Mouse (Mus musculus) myocyte (in vitro differentiated cells): ENCODE measurements around the gene Olfr218. TPM values are rescaled to one million over a fixed set of nuclear protein-coding genes. Genes with fewer than 3 reads are reported as not detected.
"Not testable (repeated sequence)": the region's sequence is repeated elsewhere in the genome, so short reads cannot be mapped to it uniquely, and the experiment has no call there.

Source experiments
- H3K27me3 ChIP-seq: one replicate; pipeline ENCODE4 v1.6.1; 2011; ENCODE audit not compliant: control insufficient read depth, insufficient read depth, insufficient read length
- H3K36me3 ChIP-seq: one replicate; pipeline ENCODE4 v1.6.1; 2011; ENCODE audit not compliant: control insufficient read depth, insufficient read depth
- H3K4me2 ChIP-seq: one replicate; pipeline ENCODE4 v1.6.1; 2011; ENCODE audit warnings: low read depth, control low read depth
- H3K4me3 ChIP-seq: one replicate; pipeline ENCODE4 v1.5.1; 2011; ENCODE audit warnings: mild to moderate bottlenecking, control low read depth, moderate library complexity
- H3K79me2 ChIP-seq: one replicate; pipeline ENCODE4 v1.6.1; 2011; ENCODE audit not compliant: control insufficient read depth, insufficient read depth
- H3ac ChIP-seq: one replicate; pipeline ENCODE4 v1.6.1; 2011; ENCODE audit not compliant: control insufficient read depth, insufficient read length
- CEBPB ChIP-seq: IDR thresholded peaks from 2 replicates; pipeline ENCODE4 v1.6.1; 2011; ENCODE audit warnings: mild to moderate bottlenecking, moderate library complexity; ENCODE audit not compliant: poor library complexity, insufficient read depth, severe bottlenecking
- E2F4 ChIP-seq: IDR thresholded peaks from one replicate; pipeline ENCODE4 v1.6.1; 2011; ENCODE audit warnings: mild to moderate bottlenecking, control low read depth, moderate library complexity; ENCODE audit not compliant: insufficient read depth
- MAX ChIP-seq: IDR thresholded peaks from one replicate; pipeline ENCODE4 v1.6.1; 2011; ENCODE audit warnings: low read depth, mild to moderate bottlenecking, control low read depth
- MYOD1 ChIP-seq, 3 experiments: IDR thresholded peaks; one replicate each; pipeline ENCODE4 v1.6.1; 2011; ENCODE audit warnings: control low read depth in 2 of 3, low read depth in 2 of 3, mild to moderate bottlenecking in 2 of 3, moderate library complexity in 1 of 3; ENCODE audit not compliant: insufficient read length in 2 of 3, control insufficient read depth in 1 of 3
- MYOG ChIP-seq, 3 experiments: IDR thresholded peaks; one replicate each; pipeline ENCODE4 v1.6.1; 2011; ENCODE audit warnings: control low read depth in 2 of 3, low read depth in 2 of 3, mild to moderate bottlenecking in 2 of 3; ENCODE audit not compliant: insufficient read length in 2 of 3, control insufficient read depth in 1 of 3, insufficient read depth in 1 of 3
- POLR2A ChIP-seq: IDR thresholded peaks from one replicate; pipeline ENCODE4 v1.6.1; 2011; ENCODE audit warnings: low read depth, mild to moderate bottlenecking, control low read depth, moderate library complexity; ENCODE audit not compliant: insufficient read length
- POLR2AphosphoS2 ChIP-seq: IDR thresholded peaks from one replicate; pipeline ENCODE4 v1.6.1; 2011; ENCODE audit warnings: low read depth, control low read depth; ENCODE audit not compliant: insufficient read length
- REST ChIP-seq: IDR thresholded peaks from one replicate; pipeline ENCODE4 v1.6.1; 2011; ENCODE audit warnings: mild to moderate bottlenecking, control low read depth, moderate library complexity; ENCODE audit not compliant: insufficient read depth, insufficient read length
- SRF ChIP-seq: IDR thresholded peaks from one replicate; pipeline ENCODE4 v1.6.1; 2011; ENCODE audit warnings: low read depth; ENCODE audit not compliant: control insufficient read depth, insufficient read length
- TCF12 ChIP-seq: IDR thresholded peaks from one replicate; pipeline ENCODE4 v1.6.1; 2011; ENCODE audit warnings: mild to moderate bottlenecking, control low read depth; ENCODE audit not compliant: poor library complexity, insufficient read depth, severe bottlenecking
- TCF3 ChIP-seq: IDR thresholded peaks from one replicate; pipeline ENCODE4 v1.6.1; 2011; ENCODE audit warnings: low read depth, control low read depth; ENCODE audit not compliant: insufficient read length
- USF1 ChIP-seq: IDR thresholded peaks from one replicate; pipeline ENCODE4 v1.6.1; 2011; ENCODE audit warnings: low read depth, mild to moderate bottlenecking, control low read depth, moderate library complexity
- polyA plus RNA-seq: library from polyadenylated mRNA; unstranded; fragments of >200 nt; fragmentation: generic; extraction: Trizol; gene quantifications from one replicate; pipeline ENCODE4 v1.2.1, GENCODE M21; 2012; ENCODE audit warnings: missing spikeins

The Olfr218 gene
- polyA plus RNA-seq, 1 experiment, result not detected

DNA sequence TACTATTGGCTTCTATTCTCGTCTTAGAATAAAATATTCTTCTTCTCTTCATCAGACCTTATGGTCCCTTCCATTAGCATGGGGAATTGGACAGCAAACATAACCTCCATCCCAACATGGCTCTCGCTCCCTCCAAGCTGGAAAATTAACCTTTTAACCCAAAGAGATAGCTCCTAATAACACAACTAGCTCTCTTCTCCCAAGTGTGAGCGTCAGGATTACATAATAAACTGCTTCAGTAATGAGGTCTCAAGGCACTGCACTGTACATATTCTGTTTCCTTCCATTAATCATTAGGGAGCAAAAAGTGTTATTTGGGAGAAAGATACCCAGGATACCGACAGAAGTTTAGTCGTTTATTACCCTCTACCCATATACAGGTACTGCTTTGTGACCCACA, 14.5 kb downstream of the Olfr218 start, which contains the start of gene Olfr1404:
Gene Olfr1404, plus strand, starts transcription at position 301 of the 400 bp plus-strand sequence.
- TF ChIP-seq MAX (no peak), CEBPB (no peak), TCF12 (no peak), MYOD1 (IDR thresholded peaks at IDR 0.05; ENCODE audit: control insufficient read depth in 1 of 3, insufficient read length in 2 of 3, low read depth in 2 of 3) (no peak), POLR2AphosphoS2 (no peak), REST (no peak), POLR2A (no peak), USF1 (no peak), SRF (no peak)
- no peaks in the 10 kb centered on the region for H3K36me3 ChIP-seq

DNA sequence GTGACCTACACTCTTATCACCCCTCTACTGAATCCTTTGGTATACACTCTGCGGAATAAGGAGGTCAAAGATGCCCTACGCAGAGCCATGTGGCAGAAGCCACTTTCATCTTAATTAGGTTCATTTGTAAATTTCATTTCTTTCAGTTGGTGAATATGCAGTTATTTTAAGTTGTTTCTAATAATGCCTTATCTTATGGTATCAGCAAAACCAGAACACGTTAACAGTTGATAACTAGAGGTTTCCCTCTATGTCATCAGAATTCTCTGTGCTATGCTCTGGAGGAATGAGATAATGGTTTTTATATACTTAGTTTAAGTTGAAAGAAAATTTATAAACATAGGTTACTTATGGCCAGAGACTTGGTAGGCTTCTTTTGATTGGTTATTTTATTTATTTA, 18.9 kb downstream of the Olfr218 start:
- no peak overlapping the region for H3K4me3 ChIP-seq
- no peak for TF ChIP-seq MYOD1 (IDR thresholded peaks at IDR 0.05; ENCODE audit: control insufficient read depth in 1 of 3, insufficient read length in 2 of 3, low read depth in 2 of 3)
- no peak for TF ChIP-seq TCF3
- TF ChIP-seq POLR2A, result no peak
- no peak for TF ChIP-seq SRF
- no peak for TF ChIP-seq E2F4
- TF ChIP-seq CEBPB, result no peak
- no peak for TF ChIP-seq USF1
- TF ChIP-seq MYOG (IDR thresholded peaks at IDR 0.05; ENCODE audit: control insufficient read depth in 1 of 3, insufficient read depth in 1 of 3, insufficient read length in 2 of 3, low read depth in 2 of 3), result no peak
- no peak for TF ChIP-seq POLR2AphosphoS2
- TF ChIP-seq TCF12, result no peak
- TF ChIP-seq MAX, result no peak
- TF ChIP-seq REST, result no peak
- H3K4me2 ChIP-seq, result no peak overlapping the region

More for the DNA sequence above, 14.5 kb downstream of the Olfr218 start, which contains the start of gene Olfr1404:
- H3ac ChIP-seq, result no peak within 1 kb of the TSS
- H3K27me3 ChIP-seq, result no peaks in the 10 kb centered on the region
- no peak within 1 kb of the TSS for H3K4me2 ChIP-seq
- H3K4me3 ChIP-seq, result no peak within 1 kb of the TSS
- no peaks in the 10 kb centered on the region for H3K79me2 ChIP-seq

DNA sequence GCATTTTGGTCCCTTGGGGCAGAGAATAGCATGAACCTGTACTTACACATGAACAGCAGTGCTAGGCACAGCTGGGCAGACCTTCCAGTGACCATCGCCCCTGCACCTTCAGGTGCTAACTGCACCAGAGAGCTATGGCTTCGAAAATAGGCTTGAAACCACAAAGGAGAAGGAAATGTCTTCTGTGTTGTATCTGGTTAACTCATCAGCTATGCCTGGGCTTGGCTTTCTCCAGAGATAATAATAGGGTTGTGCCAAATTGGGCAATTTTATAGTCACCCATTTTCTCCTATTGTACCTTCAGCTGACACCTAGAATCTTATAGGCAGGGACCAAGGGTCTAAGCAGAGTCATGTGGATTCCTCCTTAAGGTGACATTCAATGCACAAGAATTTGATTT, 29.5 kb downstream of the Olfr218 start, which contains the start of gene Fcer1a:
Gene Fcer1a, minus strand, starts transcription at position 134 of the 400 bp plus-strand sequence.
- no peak within 1 kb of the TSS for H3K4me2 ChIP-seq
- H3ac ChIP-seq, result no peak within 1 kb of the TSS
- no peaks in the 10 kb centered on the region for H3K79me2 ChIP-seq
- no peak within 1 kb of the TSS for H3K4me3 ChIP-seq
- TF ChIP-seq CEBPB (no peak), MAX (no peak), MYOD1 (IDR thresholded peaks at IDR 0.05; ENCODE audit: control insufficient read depth in 1 of 3, insufficient read length in 2 of 3, low read depth in 2 of 3) (no peak), TCF12 (no peak), SRF (no peak), E2F4 (no peak), USF1 (no peak)
- no peaks in the 10 kb centered on the region for H3K27me3 ChIP-seq
- no peaks in the 10 kb centered on the region for H3K36me3 ChIP-seq

More for the DNA sequence above, 18.9 kb downstream of the Olfr218 start:
- Histone ChIP-seq H3ac (no peak overlapping the region), H3K27me3 (no peaks in the 10 kb centered on the region), H3K36me3 (no peaks in the 10 kb centered on the region), H3K79me2 (no peaks in the 10 kb centered on the region)

DNA sequence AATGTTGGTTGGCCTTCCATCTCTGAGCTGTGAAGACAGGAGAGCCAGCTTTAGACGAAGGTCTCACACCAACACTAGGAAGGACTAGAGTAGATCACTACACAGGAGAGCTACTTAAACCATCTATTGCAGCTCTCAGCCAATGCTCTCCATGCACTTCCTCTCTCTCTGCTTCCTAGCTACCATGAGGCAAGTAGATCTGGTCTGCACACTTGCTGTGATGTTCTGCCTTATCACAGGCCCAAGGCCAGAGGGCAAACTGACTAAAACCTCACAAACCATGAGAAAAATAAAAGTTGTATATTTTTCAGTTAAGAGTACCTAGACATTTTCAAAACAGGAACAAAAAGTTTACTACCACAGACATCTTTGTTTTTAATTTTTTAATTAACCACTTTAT, 39.4 kb downstream of the Olfr218 start:
- H3K36me3 ChIP-seq, H3ac ChIP-seq, H3K79me2 ChIP-seq, H3K4me2 ChIP-seq, H3K4me3 ChIP-seq, H3K27me3 ChIP-seq: not testable (repeated sequence)

DNA sequence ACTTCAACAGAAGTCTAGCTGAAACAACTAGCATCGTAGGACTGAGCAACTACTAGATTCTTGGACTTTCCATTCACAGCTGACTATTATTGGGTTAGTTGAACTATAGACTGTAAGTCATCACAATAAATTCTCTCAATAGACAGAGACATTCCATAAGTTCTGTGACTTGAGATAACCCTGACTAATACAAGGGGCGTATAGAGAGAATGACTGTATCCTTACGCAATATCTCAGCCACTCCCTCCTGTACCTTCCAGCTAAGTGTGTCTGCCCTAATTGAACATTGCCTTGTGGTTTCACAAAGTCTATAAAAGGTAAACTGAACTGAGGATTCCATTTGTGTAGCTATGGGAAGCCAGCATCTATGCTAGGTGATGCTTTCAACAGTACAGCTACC, 52.3 kb downstream of the Olfr218 start:
- no peaks in the 10 kb centered on the region for H3K79me2 ChIP-seq
- no peaks in the 10 kb centered on the region for H3K27me3 ChIP-seq
- H3K4me2 ChIP-seq, result no peak overlapping the region
- H3ac ChIP-seq, result no peak overlapping the region
- H3K36me3 ChIP-seq, result no peaks in the 10 kb centered on the region
- H3K4me3 ChIP-seq, result no peak overlapping the region
- TF ChIP-seq POLR2AphosphoS2, result no peak
- TF ChIP-seq USF1, result no peak
- no peak for TF ChIP-seq MYOG (IDR thresholded peaks at IDR 0.05; ENCODE audit: control insufficient read depth in 1 of 3, insufficient read depth in 1 of 3, insufficient read length in 2 of 3, low read depth in 2 of 3)
- TF ChIP-seq TCF12, result no peak
- TF ChIP-seq E2F4, result no peak
- TF ChIP-seq MYOD1 (IDR thresholded peaks at IDR 0.05; ENCODE audit: control insufficient read depth in 1 of 3, insufficient read length in 2 of 3, low read depth in 2 of 3), result no peak
- TF ChIP-seq TCF3, result no peak
- no peak for TF ChIP-seq MAX
- TF ChIP-seq SRF, result no peak
- no peak for TF ChIP-seq REST
- TF ChIP-seq POLR2A, result no peak
- no peak for TF ChIP-seq CEBPB

Other genes with a start within 250 kb of the Olfr218 start
- gene Olfr16, start 247.4 kb upstream of the Olfr218 start, polyA plus RNA-seq, result not detected
- not detected for gene Olfr1408, start 60.4 kb upstream of the Olfr218 start, polyA plus RNA-seq
- not detected for gene Olfr1406, start 7.2 kb upstream of the Olfr218 start, polyA plus RNA-seq
- gene Olfr1404, start 14.6 kb downstream of the Olfr218 start, polyA plus RNA-seq, result not detected
- not detected for gene Fcer1a, start 29.4 kb downstream of the Olfr218 start, polyA plus RNA-seq
- gene Olfr418, start 68.2 kb downstream of the Olfr218 start, polyA plus RNA-seq, result not detected
- gene Mptx2, start 80.0 kb downstream of the Olfr218 start, polyA plus RNA-seq, result not detected
- not detected for gene Ackr1, start 135.9 kb downstream of the Olfr218 start, polyA plus RNA-seq
- gene Aim2, start 153.1 kb downstream of the Olfr218 start, polyA plus RNA-seq, result 5.7 TPM
- 0.19 TPM for gene Cadm3, start 169.9 kb downstream of the Olfr218 start, polyA plus RNA-seq